Mouse (Mus musculus): ENCODE measurements around the gene Slc44a1.

DNA sequence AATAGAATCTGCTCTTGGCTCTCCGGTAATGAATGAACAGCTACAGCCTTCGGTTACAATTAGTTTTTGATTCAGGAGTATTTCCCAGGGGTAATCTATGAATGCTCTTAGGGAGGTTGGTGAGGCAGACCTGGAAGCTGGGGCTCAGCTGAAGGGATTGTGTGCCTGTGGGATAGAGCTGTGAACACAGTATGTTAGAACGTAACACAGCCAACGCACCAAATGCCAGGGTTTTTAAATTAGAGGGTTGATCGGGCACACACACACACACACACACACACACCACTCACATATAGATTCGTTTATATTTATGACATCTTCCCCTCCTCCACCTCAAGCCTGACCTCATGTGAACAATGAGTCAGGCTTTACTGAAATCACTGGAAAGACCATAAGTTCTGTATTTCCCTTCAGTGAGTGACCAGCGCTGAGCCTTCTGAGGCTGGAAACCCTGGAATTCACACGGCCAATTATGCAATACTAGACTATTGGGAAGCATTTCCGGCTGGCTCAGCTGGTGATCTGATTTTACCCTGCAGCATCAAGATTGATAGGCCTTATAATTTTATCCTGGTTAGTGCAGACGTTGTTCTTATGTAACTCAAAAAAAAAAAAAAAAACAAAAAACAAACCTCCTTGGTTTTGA lies 3.0 kb upstream of the Slc44a1 start:
- TF ChIP-seq CTCF (IDR thresholded peaks at IDR 0.05; ENCODE audit: insufficient read depth, low read depth, low read length) (no peak), POLR2A (IDR thresholded peaks at IDR 0.05; ENCODE audit: insufficient read depth, low read depth, low read length) (no peak)
